Mouse (Mus musculus) liver, embryonic 14.5 days (tissue): Measurements from ENCODE around the gene Atp6v1g2. TPM values are rescaled to one million over a fixed set of nuclear protein-coding genes. Genes with fewer than 3 reads are reported as not detected.
A peak's percentile ranks its signal among the peaks of the same experiment; 100 is the strongest.

Experiments used
- ATAC-seq: fragments of 200-750 bp; cut with Nextera tagmentation; 2 replicates; pipeline ENCODE4 v1.8.0; 2017; ENCODE audit warnings: moderate number of reproducible peaks, mild to moderate bottlenecking, moderate library complexity; ENCODE audit not compliant: insufficient read depth
- DNase-seq, 3 experiments: peaks; one replicate each; pipeline ENCODE4 v3.0.0-alpha.2; 2012 to 2013; ENCODE audit warnings: low read depth in 3 of 3, low spot score in 3 of 3
- H3K27ac ChIP-seq: fragments of 300-500 bp; sonication (generic); 2 replicates; pipeline ENCODE4 v1.5.1; 2014; ENCODE audit warnings: moderate library complexity, mild to moderate bottlenecking, control low read depth, inconsistent platforms
- H3K27me3 ChIP-seq: fragments of 300-500 bp; sonication (generic); 2 replicates; pipeline ENCODE4 v1.6.1; 2014; ENCODE audit warnings: mild to moderate bottlenecking, low read length, moderate library complexity; ENCODE audit not compliant: control insufficient read depth, insufficient read depth
- H3K36me3 ChIP-seq: fragments of 300-500 bp; sonication (generic); replicated peaks from 2 replicates; pipeline ENCODE4 v1.6.1; 2014; ENCODE audit warnings: low read depth; ENCODE audit not compliant: control insufficient read depth, insufficient read depth
- H3K4me1 ChIP-seq, 2 experiments: fragments of 200-500 bp in 1 of 2; fragments of 300-500 bp in 1 of 2; sonication (generic) in 1 of 2; replicated peaks; 2 replicates each; pipeline ENCODE4 v1.6.1; 2012 to 2014; ENCODE audit warnings: antibody characterized with exemption in 1 of 2, inconsistent platforms in 1 of 2, low read length in 1 of 2; ENCODE audit not compliant: control insufficient read depth in 2 of 2, insufficient read depth in 2 of 2
- H3K4me2 ChIP-seq: fragments of 300-500 bp; sonication (generic); 2 replicates; pipeline ENCODE4 v1.6.1; 2014; ENCODE audit warnings: low read depth, mild to moderate bottlenecking, control low read depth, moderate library complexity
- H3K4me3 ChIP-seq, 2 experiments: fragments of 200-500 bp in 1 of 2; fragments of 300-500 bp in 1 of 2; sonication (generic) in 1 of 2; 2 replicates each; pipeline ENCODE4 v1.5.1; 2012 to 2014; ENCODE audit warnings: low read depth in 2 of 2, low read length in 2 of 2, mild to moderate bottlenecking in 2 of 2, control low read depth in 1 of 2, inconsistent platforms in 1 of 2, moderate library complexity in 1 of 2; ENCODE audit not compliant: insufficient read depth in 1 of 2
- H3K9ac ChIP-seq: fragments of 300-500 bp; sonication (generic); replicated peaks from 2 replicates; pipeline ENCODE4 v1.6.1; 2014; ENCODE audit warnings: mild to moderate bottlenecking, control low read depth, moderate library complexity
- H3K9me3 ChIP-seq: fragments of 300-500 bp; sonication (generic); 2 replicates; pipeline ENCODE4 v1.6.1; 2016; ENCODE audit warnings: low read length, mixed read lengths; ENCODE audit not compliant: control insufficient read depth
- CTCF ChIP-seq: IDR thresholded peaks from 2 replicates; pipeline ENCODE4 v1.5.1; 2016; ENCODE audit warnings: antibody characterized with exemption, low read depth, control low read depth
- EP300 ChIP-seq: IDR thresholded peaks from 2 replicates; pipeline ENCODE4 v1.6.1; 2016; ENCODE audit warnings: antibody characterized with exemption, low read depth
- WGBS: fragments of 180-500 bp; shearing (Covaris S2); extraction: QIAGEN DNeasy Blood & Tissue Kit; methylation state at CpG from one replicate; pipeline ENCODE4 v1.1.7; 2014; ENCODE audit not compliant: insufficient replicate concordance; 5-methylcytosine and 5-hydroxymethylcytosine counted together
- polyA plus RNA-seq, 2 experiments: library from polyadenylated mRNA; depleted of rRNA in 1 of 2; stranded (reverse) in 1 of 2; unstranded in 1 of 2; fragments of >200 nt; fragmentation: Nextera tagmentation in 1 of 2; extraction: Ambion mirVana in 1 of 2; gene quantifications; 2 replicates each; pipeline versions ENCODE4 v1.2.1 to v1.2.3; 2012 to 2014

Atp6v1g2 gene
- polyA plus RNA-seq, 2 experiments, result 0.76 to 1.8 TPM

GRCm38 (mm10) chr17:35201787-35202186, 31.7 kb upstream of the Atp6v1g2 start, which contains the start of gene Tnf:
Tnf (minus strand) TSS chr17:35202007.
- Histone ChIP-seq H3K27me3 (peaks cover 21% of the 10 kb centered on the region), H3K27ac (no peak within 1 kb of the TSS), H3K9me3 (no peaks in the 10 kb centered on the region), H3K4me1 (peaks cover 0 to 4% of the 10 kb centered on the region in 2 experiments; a peak in 1 of 4 replicates), H3K4me3 (peak within 1 kb of the TSS; percentile 31 to 43), H3K9ac (no peak within 1 kb of the TSS), H3K36me3 (no peaks in the 10 kb centered on the region), H3K4me2 (peak within 1 kb of the TSS; percentile 44)
- DNase-seq (no peak), ATAC-seq (no peak)
- WGBS, result 12% methylated on average over 13 of the region's 13 CpGs
- TF ChIP-seq EP300 (no peak), CTCF (no peak)

- H3K4me1 ChIP-seq, result peaks cover 0 to 4% of the 10 kb centered on the region in 2 experiments; a peak in 1 of 4 replicates
- H3K9me3 ChIP-seq, result no peaks in the 10 kb centered on the region
- H3K36me3 ChIP-seq, result no peaks in the 10 kb centered on the region
- peaks cover 21% of the 10 kb centered on the region for H3K27me3 ChIP-seq
- no peak for ATAC-seq
- H3K27ac ChIP-seq, result no peak overlapping the region
- no peak for DNase-seq
- H3K4me3 ChIP-seq, result no peak overlapping the region
- 55% methylated on average over 4 of the region's 4 CpGs for WGBS
- TF ChIP-seq EP300, result no peak
- no peak for TF ChIP-seq CTCF
- H3K9ac ChIP-seq, result no peak overlapping the region
- no peak overlapping the region for H3K4me2 ChIP-seq
These were observed 31.0 kb upstream of the Atp6v1g2 start for GRCm38 (mm10) chr17:35202442-35202841.

GRCm38 (mm10) chr17:35204494-35205379, 28.7 kb upstream of the Atp6v1g2 start, which contains the start of gene Lta:
Lta (minus strand) TSS chr17:35205351.
- no peak within 1 kb of the TSS for H3K4me3 ChIP-seq
- no peaks in the 10 kb centered on the region for H3K36me3 ChIP-seq
- WGBS, result 33% methylated on average over 20 of the region's 20 CpGs
- no peak within 1 kb of the TSS for H3K27ac ChIP-seq
- H3K9ac ChIP-seq, result no peak within 1 kb of the TSS
- ATAC-seq (no peak), DNase-seq (no peak)
- no peaks in the 10 kb centered on the region for H3K9me3 ChIP-seq
- H3K4me1 ChIP-seq, result peaks cover 0 to 8% of the 10 kb centered on the region in 2 experiments; a peak in 1 of 4 replicates
- H3K4me2 ChIP-seq, result no peak within 1 kb of the TSS
- peaks cover 21% of the 10 kb centered on the region for H3K27me3 ChIP-seq
- no peak for TF ChIP-seq CTCF
- no peak for TF ChIP-seq EP300

- Histone ChIP-seq H3K27me3 (peaks cover 20% of the 10 kb centered on the region), H3K4me3 (no peak overlapping the region), H3K27ac (no peak overlapping the region), H3K36me3 (no peaks in the 10 kb centered on the region), H3K9me3 (no peaks in the 10 kb centered on the region), H3K4me2 (no peak overlapping the region), H3K4me1 (peaks cover 0 to 10% of the 10 kb centered on the region in 2 experiments; a peak in 2 of 4 replicates), H3K9ac (no peak overlapping the region)
- ATAC-seq (no peak), DNase-seq (no peak)
- TF ChIP-seq EP300 (no peak), CTCF (no peak)
- 45% methylated on average over 10 of the region's 10 CpGs for WGBS
These were observed 28.1 kb upstream of the Atp6v1g2 start for GRCm38 (mm10) chr17:35205380-35205769.
